Comparison of ENCODE assay signal across 10 mouse cellular contexts in genomic region chr5:38543496-38544217, GRCm38 (mm10). TPM values are rescaled to one million over a fixed set of nuclear protein-coding genes. Genes with fewer than 3 reads are reported as not detected.
DNase-seq lines count a peak whose midpoint lies in the region; ATAC-seq lines count a peak whose summit lies in the region.
"Had no signal": no experiment of that assay in that cellular context is flagged by ENCODE, and none has a peak within 500 bp of the region (broad histone marks: within the 10 kb centered on the region; RNA-seq: fewer than 3 reads in every experiment).

No protein-coding gene starts in this region.

- whole genome bisulfite sequencing in forebrain, embryonic 15.5 days: 71% methylated on average over 4 of the region's 4 CpGs
- WGBS in forebrain, embryonic 10.5 days: 91% methylated on average over 4 of the region's 4 CpGs

- H3K4me2 ChIP-seq in forebrain, embryonic 15.5 days (replicated peaks): no peak overlapping the region

- peaks cover 90% of the 10 kb centered on the region for H3K36me3 ChIP-seq in forebrain, embryonic 15.5 days
- H3K36me3 ChIP-seq in forebrain, embryonic 10.5 days (replicated peaks): peaks cover 100% of the 10 kb centered on the region

- no peaks in the 10 kb centered on the region for H3K9me3 ChIP-seq in forebrain, embryonic 15.5 days
- H3K9me3 ChIP-seq in forebrain, embryonic 10.5 days: no peaks in the 10 kb centered on the region

- H3K4me1 ChIP-seq in forebrain, embryonic 15.5 days: peaks cover 14% of the 10 kb centered on the region
- no peaks in the 10 kb centered on the region for H3K4me1 ChIP-seq in forebrain, embryonic 10.5 days

- ATAC-seq in forebrain, embryonic 15.5 days (replicated peaks): peak; percentile 62

- intact Hi-C loops in left cerebral cortex, postnatal 4 days (cut with DNase I): no loop called here

- H3K27me3 ChIP-seq in forebrain, embryonic 15.5 days: no peaks in the 10 kb centered on the region
- no peaks in the 10 kb centered on the region for H3K27me3 ChIP-seq in forebrain, embryonic 10.5 days (ENCODE audit: poor library complexity, severe bottlenecking)

- DNase-seq in forebrain, embryonic 10.5 days (ENCODE audit: extremely low spot score, low spot score): no peak
- peak; percentile 26 for DNase-seq in left cerebral cortex, postnatal 4 days
- no peak for DNase-seq in left cerebral cortex, adult 11 months (ENCODE audit: low spot score)
- peak; percentile 73 to 79 for DNase-seq in cerebellum, postnatal 14 days
- DNase-seq in kidney, postnatal 14 days: peak; percentile 44
- no peak for DNase-seq in lung, postnatal 4 days
- DNase-seq in frontal cortex, postnatal 10 days (ENCODE audit: low spot score in 2 of 2): no peak
- DNase-seq: thymus, adult 2 months had no signal

- H3K27ac ChIP-seq in forebrain, embryonic 15.5 days (replicated peaks): peak overlapping the region; percentile 32
- no peak overlapping the region for H3K27ac ChIP-seq in forebrain, embryonic 10.5 days
- H3K27ac ChIP-seq: macrophage had no signal

- no peak overlapping the region for H3K4me3 ChIP-seq in forebrain, embryonic 15.5 days
- H3K4me3 ChIP-seq in forebrain, embryonic 10.5 days: no peak overlapping the region

- H3K9ac ChIP-seq in forebrain, embryonic 15.5 days (replicated peaks): no peak overlapping the region

RNA-seq across cellular contexts. Expression of gene Wdr1, which starts 19.4 kb away (rescaled TPM):
- polyA plus RNA-seq in forebrain, embryonic 15.5 days (2015; fragmentation: Nextera tagmentation; extraction: Ambion mirVana): 162 and 176 TPM in 2 replicates
- polyA plus RNA-seq in forebrain, embryonic 10.5 days (2016; fragmentation: Nextera tagmentation; extraction: Ambion mirVana): 171 and 173 TPM in 2 replicates
- 100 to 1,000 TPM; 200 to 204 TPM for total RNA-seq in left cerebral cortex, postnatal 4 days (2021)

RNA-seq across cellular contexts. Expression of gene Slc2a9, which starts 40.7 kb away (rescaled TPM):
- 0.15 and 0.49 TPM in 2 replicates for polyA plus RNA-seq in forebrain, embryonic 15.5 days (2015; fragmentation: Nextera tagmentation; extraction: Ambion mirVana)
- polyA plus RNA-seq in forebrain, embryonic 10.5 days (2016; fragmentation: Nextera tagmentation; extraction: Ambion mirVana): 0.22 and 0.47 TPM in 2 replicates
- total RNA-seq in left cerebral cortex, postnatal 4 days (2021): 1 to 10 TPM; 1.0 to 1.4 TPM

Comparison
In these comparisons a context has a peak if more than half of its experiments do, and no peak if none do; other contexts are left out.
1. DNase-seq: peak in left cerebral cortex, postnatal 4 days (single experiment), cerebellum, postnatal 14 days (2 of 2) and kidney, postnatal 14 days (single experiment); none in forebrain, embryonic 10.5 days (single experiment), left cerebral cortex, adult 11 months (single experiment), lung, postnatal 4 days (0 of 2) and frontal cortex, postnatal 10 days (0 of 2).